Mouse (Mus musculus): ENCODE data around the gene Plcxd1. TPM values are rescaled to one million over a fixed set of nuclear protein-coding genes. Genes with fewer than 3 reads are reported as not detected.

Gene Plcxd1
- 0.42 and 1.0 TPM in 2 replicates for polyA plus RNA-seq (2012; rRNA removed)

DNA sequence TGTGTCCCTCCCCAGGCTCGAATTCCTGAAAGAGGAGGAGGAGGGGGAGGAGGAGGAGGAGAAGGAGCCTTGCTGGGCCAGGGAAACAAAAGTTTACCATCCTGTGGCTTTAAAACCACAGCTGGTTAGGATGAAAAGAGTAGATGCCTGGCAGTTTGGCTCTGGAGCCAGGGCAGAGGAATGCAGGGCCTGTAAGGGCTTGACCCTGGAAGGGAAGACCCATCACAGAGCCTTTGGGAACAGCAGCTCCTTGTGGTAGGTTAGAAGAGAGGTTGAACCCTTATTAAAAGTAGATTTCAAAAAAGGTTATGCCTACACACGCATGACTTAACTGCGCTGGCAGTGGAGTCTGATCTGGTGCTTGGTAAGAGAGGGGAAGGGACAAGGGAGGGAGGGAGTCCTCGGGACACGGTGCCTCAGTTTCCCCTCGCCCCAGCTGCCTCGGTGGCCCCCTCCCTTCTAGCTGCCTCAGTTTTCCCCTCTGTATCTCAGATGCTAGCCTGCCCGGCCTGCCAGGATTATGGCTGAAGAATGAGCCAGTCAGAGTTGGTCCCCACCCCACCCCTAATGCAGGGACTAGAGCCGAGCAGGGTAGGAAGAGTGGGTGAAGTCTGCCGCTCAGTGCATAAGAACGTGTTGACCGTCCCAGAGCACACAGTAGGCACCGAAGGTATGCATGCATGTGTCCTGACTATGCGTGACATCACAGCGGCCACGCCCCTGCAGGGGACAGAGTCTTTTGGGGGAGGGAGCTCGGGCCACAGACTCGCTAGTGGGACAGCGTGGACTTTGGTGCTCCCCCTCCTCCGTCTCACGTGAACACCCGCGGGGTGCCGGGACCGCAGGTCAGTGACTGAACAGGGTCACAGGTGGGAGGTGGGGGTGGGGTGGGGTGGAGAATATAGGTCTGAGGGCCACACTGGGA lies at the start of gene Plcxd1:
TSS of gene Plcxd1 (plus strand) at position 314 of the 925 bp plus-strand sequence.

DNA sequence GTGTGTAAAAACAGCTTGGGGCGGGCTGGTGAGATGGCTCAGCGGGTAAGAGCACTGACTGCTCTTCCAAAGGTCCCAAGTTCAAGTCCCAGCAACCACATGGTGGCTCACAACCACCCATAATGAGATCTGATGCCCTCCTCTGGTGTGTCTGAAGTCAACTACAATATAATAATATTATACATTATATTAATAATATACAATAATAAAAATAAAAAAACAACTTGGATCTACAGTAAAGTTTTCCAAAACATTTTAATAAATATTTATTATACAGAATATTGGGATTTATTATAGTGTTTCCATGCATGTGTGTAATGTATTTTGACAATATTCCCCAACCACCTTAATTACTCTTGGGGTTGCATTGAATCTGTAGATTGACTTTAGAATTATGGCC lies 27.4 kb upstream of the Plcxd1 start, which contains the start of gene Gm17655:
TSS of gene Gm17655 (minus strand) at position 101 of the 400 bp plus-strand sequence.

DNA sequence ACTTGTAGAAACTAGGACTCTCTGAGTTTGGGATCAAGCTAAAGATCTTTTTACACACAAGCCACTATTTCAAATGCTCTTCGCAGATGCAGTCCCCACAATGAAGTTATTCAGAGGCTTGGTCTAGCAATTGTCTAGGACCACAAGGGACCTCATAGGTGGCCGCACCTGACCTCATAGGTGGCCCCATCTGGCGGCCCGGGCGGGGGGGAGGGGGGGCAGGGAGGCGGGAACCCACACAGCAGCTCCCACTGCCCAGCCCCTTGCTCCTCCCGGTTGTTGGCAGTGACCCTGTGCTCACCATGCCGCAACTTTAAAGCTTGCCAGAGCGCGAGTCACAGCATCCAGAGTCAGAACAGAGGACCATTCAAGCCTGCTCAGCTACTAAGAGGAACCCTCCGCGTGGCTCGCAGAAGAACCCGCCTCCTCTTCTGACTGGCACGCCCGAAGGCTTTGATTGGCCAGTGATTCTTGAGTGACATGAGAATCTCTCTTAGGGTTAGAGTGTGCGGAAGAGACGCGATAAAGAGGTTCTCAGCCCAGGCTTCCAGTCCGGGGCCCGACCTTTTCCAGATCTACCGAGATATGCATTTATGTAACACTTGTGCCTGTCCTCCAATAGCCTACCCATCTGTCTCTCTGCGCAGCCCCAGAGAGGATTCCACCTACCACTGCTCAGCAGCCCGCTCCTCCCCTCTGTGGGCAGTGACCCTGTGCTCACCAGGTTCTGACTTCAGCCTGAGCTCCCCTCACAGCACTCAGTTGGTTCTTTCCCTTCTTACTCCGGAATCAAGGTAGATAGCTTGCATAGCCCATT lies 5.5 kb upstream of the Plcxd1 start, which contains the start of gene Gm35315:
TSS of gene Gm35315 (minus strand) at position 391 of the 817 bp plus-strand sequence.

GRCm38 (mm10) chr5:110107581-110108304 lies 8.0 kb downstream of the Plcxd1 start, which contains the start of gene Gtpbp6:
Gene Gtpbp6 (minus strand): TSS chr5:110108197.

GRCm38 (mm10) chr5:110109991-110110441 lies 10.2 kb downstream of the Plcxd1 start, which contains the start of gene Zfp605:
Gene Zfp605 (plus strand): TSS chr5:110110092.

DNA sequence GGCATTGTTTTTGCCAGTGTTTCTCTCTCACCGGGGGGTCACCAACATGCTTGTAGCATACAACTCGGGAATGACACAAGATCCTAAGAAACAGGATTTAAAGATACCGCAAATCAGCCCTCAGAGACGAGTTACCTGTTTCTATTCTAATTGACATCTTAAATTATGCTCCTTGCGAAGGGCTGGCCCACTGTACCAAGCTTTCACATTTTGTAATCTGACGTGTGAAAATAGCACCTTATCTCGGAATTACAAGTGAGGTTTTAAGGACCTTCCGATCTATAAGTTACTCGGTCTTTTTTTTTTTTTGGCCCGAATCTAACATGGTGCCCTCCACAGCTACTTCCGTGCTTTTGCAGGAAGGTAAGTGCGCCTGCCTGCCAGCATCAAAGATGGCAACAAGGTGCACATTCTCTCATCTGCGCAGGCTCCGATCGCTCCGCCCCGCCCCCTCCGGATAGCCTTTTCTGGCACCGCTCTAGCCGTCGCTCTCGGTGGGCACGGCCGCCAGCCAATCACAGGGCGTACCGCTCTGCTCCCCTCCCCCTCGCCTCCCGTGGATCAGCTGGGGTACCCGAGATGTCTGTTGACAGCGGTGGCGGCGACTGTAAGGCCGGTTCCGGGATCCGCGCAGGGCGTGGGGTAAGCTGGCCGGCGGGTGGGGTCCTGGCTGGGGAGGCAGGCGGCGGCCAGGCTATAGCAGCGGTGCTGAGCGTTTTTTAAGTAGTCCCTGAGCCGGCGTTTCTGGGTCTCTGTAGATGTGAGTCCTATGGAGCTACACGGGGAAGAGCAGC lies 35.7 kb downstream of the Plcxd1 start, which contains the start of gene Chfr:
TSS of gene Chfr (plus strand) at position 550 of the 794 bp plus-strand sequence.

Other genes starting within 250 kb of the Plcxd1 start
- 1.2 and 21.5 TPM in 2 replicates for gene Gm15446, start 176.6 kb upstream of the Plcxd1 start, polyA plus RNA-seq (2012; rRNA removed)
- gene Zfp932, start 103.4 kb upstream of the Plcxd1 start, polyA plus RNA-seq (2012; rRNA removed), result 1.5 and 3.7 TPM in 2 replicates
- 0.12 TPM in 1 of 2 replicates, not detected in the other for gene Gm17655, start 27.5 kb upstream of the Plcxd1 start, polyA plus RNA-seq (2012; rRNA removed)
- gene Gm35315, start 5.5 kb upstream of the Plcxd1 start, polyA plus RNA-seq (2012; rRNA removed), result 0.10 TPM in 1 of 2 replicates, not detected in the other
- gene Gtpbp6, start 8.2 kb downstream of the Plcxd1 start, polyA plus RNA-seq (2012; rRNA removed), result 205 and 214 TPM in 2 replicates
- 0.25 and 0.47 TPM in 2 replicates for gene Zfp605, start 10.1 kb downstream of the Plcxd1 start, polyA plus RNA-seq (2012; rRNA removed)
- gene Chfr, start 35.9 kb downstream of the Plcxd1 start, polyA plus RNA-seq (2012; rRNA removed), result 45.8 and 52.5 TPM in 2 replicates
- gene Golga3, start 76.7 kb downstream of the Plcxd1 start, polyA plus RNA-seq (2012; rRNA removed), result 14.8 and 15.8 TPM in 2 replicates
- gene Ankle2, start 131.0 kb downstream of the Plcxd1 start, polyA plus RNA-seq (2012; rRNA removed), result 16.3 and 19.1 TPM in 2 replicates
- gene Pgam5, start 169.9 kb downstream of the Plcxd1 start, polyA plus RNA-seq (2012; rRNA removed), result 28.2 and 33.0 TPM in 2 replicates
- 4.5 and 5.5 TPM in 2 replicates for gene Pxmp2, start 186.2 kb downstream of the Plcxd1 start, polyA plus RNA-seq (2012; rRNA removed)
- gene Pole, start 186.3 kb downstream of the Plcxd1 start, polyA plus RNA-seq (2012; rRNA removed), result 7.7 and 12.0 TPM in 2 replicates
- gene P2rx2, start 243.2 kb downstream of the Plcxd1 start, polyA plus RNA-seq (2012; rRNA removed), result 1.3 and 1.6 TPM in 2 replicates
- not detected in 2 replicates for gene Lrcol1, start 244.8 kb downstream of the Plcxd1 start, polyA plus RNA-seq (2012; rRNA removed)

Measured in ovary, adult 2 months (tissue).